Mouse (Mus musculus): ENCODE data around the gene Ski.

Ski gene

DNA sequence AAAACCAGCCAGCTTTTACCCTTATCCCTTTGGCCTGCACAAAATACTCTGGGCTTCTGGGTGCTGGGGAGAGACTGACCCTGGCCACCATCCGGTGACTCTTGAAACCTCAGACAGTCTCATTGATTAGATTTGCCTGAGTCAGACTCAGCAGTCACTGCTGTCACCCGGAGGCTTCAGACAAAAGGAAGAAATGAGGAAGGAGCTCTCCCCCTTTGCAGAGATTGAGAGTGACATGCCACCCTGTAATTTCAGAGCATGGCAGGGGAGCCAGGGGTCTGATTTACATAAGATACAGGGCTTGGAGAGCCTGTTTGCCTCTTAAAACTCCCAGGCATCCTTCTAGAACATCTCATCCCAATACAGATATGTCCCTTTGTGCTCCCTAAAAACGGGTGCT, 89.2 kb downstream of the Ski start:
- DNase-seq (ENCODE audit: low read depth, low spot score): no peak

DNA sequence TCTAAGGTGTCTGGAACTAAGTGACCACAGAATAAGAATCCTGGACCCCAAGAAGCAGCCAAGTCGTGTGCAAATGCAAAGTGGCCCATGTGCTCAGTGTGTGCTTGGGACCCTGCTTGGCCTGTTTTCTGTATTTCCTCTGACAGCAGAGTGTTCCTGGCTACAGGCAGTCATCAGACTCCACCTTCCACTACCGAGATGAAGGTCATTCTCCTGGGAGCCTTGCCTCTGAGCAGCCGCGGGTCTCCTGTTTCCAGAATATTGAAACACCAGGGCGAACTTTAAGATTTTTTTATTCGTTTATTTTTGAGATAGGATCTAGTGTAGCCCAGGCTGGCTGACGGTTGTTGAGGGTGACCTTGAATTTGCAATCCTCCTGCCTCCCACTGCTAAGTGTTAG, 91.8 kb downstream of the Ski start:
- DNase-seq (ENCODE audit: low read depth, low spot score): no peak

DNA sequence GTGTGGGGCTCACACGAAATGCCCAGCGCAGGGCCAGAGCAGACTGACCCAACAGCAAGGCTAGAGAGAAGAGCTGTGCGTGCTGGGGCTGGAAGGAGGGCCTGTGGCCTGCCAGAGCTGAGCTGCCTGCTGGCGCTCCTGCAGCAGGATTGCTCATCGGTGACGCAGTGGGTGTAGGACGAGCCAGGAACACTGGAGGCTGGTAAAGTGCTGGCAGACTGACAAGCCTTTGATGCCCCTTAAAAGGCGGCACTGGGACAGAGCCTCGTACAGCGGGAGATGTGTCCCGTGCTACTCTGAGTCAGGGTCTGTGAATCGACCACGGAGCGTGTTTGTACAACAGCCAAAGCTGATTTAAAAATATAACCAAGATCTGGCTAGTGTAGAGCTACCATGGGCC, 92.4 kb downstream of the Ski start:
- DNase-seq (ENCODE audit: low read depth, low spot score): peak; percentile 93

DNA sequence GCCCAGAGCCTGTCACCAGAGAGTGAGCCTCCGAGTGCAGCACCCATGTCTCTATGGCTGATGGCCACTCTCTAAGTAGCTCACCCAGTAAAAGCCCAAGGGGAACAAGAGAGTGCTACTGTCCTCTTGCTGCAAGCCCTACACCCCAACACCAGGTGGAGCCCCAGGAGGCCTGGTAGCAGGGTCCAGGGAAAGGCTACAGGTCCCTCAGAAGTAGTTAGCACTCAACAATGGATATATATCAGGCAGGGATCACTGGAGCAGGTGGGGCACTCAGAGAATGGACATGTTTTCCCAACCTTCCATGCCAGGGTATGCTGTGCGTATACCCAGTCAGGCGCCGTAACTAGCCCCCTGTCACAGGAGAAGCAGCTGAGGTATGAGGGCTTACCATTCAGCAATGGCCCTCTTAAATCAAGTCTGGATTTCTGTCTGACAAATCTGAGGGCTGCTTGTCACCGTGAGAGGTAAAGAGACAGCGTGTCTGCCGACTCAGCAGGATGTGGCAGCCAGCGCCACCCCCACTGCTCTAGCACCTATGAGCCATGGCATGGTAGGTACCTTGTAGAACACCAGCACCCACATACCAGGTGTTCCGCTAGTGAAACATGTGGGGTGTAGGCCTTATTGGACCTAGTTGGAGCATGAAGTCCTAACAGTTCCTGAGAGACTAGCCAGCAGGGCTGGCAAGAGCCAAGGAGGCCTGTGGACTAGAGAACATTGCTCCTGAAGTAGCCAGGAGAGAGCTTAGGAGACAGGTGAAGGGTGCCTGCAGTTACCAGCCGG, 93.1 kb downstream of the Ski start:
- peak; percentile 58 for DNase-seq (ENCODE audit: low read depth, low spot score)

DNA sequence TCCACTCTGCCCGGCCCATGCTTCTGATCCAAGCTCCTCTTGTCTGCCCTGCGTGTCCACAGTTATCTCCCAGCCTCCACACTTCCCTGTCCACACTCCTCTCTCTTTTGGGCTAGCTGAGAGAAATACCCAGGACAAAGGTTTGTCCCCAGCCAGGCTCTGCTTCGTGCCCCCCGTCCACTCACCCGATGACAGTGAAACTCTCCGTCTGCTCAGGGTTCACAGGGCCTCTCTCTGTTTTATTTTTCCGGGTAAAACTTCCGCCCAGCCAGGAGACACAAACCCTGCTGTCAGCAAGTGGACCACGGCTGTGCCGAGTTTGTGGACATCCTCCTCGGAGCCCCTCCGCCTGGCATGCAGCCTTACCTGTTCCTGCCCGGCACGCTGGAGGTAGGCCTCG, 94.0 kb downstream of the Ski start:
- DNase-seq (ENCODE audit: low read depth, low spot score): no peak

DNA sequence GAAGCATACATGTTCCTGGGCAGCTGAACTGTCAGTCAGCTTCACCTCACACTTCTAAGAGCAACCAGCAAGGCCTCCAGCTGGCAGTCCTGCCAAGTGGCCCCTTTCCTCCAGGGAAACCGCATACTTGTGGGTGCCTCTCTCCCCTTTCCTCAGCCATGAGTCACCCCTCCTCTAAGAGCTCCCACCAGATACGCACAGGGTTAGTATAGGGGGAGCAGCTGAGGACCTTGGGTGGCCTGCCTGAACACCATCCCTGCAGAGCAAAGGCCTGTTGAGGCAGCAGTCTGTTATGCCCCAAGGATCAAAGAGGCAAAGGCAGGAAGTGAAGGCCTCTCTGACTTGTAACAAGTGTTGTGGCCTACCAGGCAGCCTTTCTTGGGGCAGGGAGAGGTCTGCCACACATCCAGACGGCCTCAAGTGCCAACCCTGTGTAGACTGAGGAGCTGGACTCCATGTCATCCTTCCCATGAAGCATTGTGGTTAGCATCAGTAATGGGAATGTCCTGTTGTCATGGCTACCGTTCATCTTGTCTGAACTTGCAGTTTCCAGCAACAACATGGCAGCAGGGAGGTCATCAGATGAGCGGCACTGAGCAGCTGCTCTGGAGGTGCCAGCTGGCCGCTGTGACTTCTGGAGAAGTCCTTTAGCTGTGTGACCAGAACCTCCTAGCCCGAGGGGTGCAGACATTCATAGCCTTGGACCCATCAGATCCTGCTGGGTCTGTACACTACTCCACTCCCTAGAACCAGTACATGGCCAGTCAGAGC, 95.6 kb downstream of the Ski start:
- DNase-seq (ENCODE audit: low read depth, low spot score): no peak

DNA sequence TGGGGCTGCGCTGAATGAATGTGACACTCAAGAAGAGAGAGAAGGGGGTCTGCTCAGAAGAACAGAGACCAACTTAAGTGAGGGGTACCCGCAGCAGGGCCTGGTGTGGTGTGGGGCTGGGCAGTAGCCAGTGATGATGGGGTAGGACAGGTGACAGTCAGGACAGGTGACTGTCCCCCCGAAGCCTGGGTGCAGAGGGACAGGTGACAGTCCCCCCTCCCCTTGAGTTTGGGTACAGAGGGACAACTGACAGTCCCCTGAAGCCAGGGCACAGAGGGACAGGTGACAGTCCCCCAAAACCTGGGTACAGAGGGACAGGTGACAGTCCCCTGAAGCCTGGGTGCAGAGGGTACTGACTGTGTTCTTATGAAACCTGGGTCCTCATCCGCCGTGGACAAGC, 96.2 kb downstream of the Ski start:
- DNase-seq (ENCODE audit: low read depth, low spot score): no peak

DNA sequence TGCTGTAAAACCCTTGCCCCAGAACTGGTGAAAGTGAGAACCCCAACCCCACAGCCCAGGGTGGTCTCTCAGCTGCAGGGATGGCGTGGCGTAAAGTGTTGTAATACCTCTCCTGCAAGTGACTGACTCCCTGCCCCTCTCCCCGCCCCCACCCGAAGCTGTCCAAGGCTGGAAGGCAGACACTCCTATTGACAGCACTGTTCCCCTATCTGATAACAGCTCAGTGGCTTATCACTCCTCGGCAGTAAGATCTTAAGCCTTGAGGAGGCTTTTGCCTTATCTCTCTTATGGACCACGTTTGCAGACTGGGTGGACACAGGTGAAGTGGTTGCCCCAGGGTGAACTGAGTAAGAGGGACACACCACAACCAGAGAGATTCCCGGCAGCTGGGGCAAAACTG, 97.1 kb downstream of the Ski start:
- no peak for DNase-seq (ENCODE audit: low read depth, low spot score)

DNA sequence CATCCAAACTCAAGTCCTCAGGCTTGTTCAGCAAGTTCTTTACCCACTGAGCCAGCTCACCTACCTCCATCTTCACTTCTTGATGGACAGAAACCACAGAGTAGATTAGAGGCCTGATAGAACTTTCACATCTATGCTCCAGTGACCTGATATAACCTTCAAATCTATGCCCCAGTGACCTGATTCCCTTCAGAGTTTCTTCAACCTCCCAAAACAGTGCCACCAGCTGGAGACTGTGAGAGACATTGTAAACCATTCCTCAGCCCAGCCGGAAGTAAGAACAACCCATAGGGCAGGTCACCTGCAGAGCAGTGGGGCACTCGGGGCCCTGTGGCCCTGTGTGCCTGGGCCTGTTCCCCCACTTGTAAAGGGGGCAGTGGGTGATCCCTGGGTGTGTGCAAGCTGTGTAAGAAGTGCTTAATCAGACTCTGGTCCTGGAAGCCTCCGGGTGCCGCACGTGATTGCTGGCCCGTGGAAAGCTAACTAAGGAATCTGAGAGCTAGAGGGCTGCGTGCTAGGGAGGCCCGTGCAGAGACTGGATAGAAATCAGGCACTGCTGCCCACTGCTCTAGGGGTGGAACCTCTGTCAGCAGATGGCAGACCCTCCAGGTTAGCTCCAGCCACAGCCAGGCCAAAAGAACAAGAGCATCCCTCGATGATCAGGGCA, 98.4 kb downstream of the Ski start:
- DNase-seq (ENCODE audit: low read depth, low spot score): no peak

DNA sequence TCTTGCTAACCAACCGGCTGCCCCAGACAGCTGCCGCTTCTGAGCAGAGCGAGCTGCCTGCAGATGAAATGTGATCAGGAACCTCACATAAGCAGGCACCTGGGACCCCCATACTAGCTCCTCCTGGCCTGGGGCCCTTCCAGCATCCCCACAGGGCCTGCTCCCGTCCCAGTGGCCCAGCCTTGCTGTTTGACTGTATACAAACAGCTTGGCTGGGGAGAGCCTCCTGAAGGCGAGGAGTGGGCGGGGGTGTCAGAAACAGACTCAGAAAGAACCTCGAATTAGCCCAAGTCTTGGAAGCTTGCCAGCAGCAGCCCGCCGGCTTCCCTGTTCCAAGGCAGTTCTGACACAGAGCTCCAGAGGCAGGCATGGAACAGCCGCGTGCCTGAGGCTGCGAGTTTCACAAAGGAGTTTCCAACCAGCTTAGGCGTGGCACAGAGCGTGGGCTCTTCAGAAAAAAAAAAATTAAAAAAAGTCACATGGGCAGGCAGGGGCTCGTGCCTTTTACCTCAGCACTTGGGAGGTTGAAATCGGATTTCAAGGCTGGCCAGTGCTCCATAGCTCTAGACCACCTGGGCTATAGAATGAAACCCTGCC, 99.8 kb downstream of the Ski start:
- peak; percentile 98 for DNase-seq (ENCODE audit: low read depth, low spot score)

DNA sequence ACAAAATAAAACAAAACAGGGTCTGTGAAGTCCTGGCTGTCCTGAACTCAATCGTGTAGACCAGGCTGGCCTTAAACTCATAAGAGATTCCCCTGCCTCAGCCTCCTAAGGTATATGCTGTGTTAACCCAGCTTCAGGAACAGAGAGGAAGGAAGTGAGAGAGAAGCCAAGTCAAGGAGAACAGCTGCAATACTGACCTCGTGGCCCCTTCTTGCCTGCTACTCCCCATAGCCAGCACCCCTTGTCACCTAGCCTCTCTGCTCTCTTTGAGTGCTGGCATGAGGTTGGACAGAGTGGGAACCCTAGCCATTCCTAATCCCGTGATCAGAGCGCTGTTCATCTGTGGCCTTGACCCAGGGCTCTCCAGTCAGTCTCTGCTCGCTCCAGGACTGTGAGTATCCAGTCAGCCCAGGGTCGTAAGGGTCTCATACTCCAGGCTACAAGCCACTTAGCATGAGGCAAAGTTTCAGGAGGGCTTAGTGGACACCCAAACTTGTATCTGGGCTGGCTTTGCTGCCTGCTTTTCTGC, 100.4 kb downstream of the Ski start:
- no peak for DNase-seq (ENCODE audit: low read depth, low spot score)

DNA sequence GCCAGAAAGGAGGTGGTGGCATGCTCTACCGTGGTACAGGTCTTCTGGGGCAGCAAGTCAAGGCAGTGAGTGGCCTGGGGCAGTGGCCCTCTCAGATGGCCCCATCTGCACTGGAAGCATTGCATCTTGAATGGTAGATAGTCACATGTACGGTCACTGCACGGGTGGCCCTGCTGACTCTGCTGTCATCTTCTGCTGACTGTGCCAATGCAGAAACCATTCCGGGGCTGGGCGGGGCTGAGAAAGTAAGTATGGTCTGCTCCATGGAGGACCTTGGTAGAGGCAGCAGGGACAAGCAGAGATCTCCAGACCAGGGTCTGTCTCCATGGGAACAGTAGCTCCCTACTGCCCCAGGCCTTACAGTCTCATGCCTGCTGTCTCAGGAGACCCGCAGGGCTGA, 101.2 kb downstream of the Ski start:
- no peak for DNase-seq (ENCODE audit: low read depth, low spot score)

DNA sequence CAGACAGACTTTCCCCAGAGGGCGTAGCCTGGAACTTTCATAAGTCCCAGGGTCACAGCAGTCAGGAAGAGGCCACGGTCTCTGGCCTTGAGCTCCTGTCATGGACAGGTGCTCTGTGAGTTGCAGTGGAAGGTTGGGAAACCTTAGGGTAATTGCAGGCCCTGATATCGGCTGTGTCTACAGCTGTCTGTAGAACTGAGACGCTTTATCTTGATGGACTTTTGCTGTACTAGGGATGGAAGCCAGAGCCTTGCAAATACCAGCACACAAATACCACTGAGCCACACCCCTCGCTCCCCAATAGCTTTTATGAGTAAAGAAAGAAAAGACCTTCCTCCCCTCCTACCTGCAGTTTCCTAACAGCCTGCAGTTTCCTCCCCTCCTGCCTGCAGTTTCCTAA, 101.8 kb downstream of the Ski start:
- no peak for DNase-seq (ENCODE audit: low read depth, low spot score)

DNA sequence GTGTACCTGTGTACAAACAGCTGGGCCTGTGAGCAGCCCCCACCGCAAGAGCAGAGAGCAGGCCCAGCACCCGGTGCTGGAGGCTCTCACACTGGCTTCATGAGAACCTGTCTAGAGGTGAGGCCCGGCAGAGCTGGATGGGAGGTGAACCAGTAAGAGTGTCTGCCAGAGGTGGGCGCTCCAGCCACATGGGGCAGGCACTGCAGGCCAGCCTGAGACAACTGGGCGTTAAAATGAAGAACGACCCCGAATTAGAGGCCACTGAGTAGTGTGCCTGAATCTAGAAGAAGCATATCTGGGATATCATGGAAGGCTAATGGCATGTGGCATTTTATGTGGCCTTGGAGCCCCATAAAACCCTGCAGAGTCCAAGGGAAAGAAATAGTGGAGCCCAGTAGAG, 102.4 kb downstream of the Ski start:
- no peak for DNase-seq (ENCODE audit: low read depth, low spot score)

DNA sequence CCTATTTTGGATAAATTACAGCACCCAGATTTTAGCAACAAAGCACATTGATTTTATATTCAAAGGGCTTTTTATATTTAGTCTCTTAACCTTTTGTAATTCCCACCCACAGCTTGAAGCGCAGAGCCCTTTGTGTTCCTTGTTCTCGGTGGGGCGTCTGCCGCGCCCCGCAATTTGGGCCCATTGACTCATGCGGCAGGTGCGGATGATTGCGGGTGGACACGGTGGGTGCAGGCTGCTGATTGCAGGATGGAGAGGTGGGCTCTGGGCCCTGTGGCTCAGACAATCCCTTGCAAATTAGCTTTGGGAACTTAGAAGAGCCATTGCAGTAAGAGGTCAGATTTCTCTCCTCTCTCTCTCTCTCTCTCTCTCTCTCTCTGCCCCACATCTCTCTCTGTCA, 104.1 kb downstream of the Ski start:
- peak; percentile 17 for DNase-seq (ENCODE audit: low read depth, low spot score)

DNA sequence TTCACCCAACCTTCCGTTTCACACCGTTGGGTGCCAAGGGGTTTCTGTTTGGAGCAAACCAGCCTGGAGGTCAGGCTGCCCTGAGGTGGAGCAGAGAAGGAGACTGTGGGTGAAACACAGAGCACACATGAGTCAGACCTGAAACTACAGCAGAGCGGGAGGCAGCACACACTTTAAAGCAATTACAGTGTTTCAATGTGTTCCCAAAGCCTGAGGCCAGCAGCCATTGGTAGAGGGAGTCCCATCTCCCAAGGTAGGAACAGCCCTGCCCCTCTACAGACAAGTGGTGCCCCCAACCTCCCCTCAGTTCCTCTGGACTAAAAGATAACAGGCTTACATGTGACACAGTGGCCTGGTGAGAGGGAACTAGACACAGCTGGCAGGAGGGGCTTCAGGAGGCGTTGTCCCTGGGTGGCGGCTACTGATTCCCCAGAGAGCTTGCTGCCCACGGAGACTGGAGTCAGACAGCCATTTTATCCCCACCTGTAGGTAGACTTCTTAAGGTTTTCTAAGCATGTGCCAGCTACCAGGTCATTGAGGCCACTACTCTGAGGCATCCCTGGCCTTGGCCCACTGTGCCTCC, 104.9 kb downstream of the Ski start:
- no peak for DNase-seq (ENCODE audit: low read depth, low spot score)

DNA sequence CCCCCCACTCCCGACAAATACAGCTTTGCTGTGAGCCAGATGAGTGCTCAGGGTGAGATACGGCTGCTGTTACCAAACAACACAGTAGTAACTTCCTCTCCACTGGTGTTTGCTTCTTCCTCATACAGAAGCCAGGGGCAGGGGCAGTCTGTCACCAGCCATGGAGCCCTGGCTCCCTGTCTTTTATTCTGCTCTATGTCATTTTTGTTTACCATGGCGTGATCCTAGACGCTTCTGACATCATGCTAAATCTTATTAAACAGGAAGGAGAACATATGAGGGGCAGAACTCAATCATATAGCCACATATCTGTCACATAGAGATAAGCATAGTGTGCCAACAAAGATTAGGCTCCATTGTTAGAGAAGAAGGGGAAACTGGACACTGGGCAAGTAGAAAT, 105.8 kb downstream of the Ski start:
- no peak for DNase-seq (ENCODE audit: low read depth, low spot score)

DNA sequence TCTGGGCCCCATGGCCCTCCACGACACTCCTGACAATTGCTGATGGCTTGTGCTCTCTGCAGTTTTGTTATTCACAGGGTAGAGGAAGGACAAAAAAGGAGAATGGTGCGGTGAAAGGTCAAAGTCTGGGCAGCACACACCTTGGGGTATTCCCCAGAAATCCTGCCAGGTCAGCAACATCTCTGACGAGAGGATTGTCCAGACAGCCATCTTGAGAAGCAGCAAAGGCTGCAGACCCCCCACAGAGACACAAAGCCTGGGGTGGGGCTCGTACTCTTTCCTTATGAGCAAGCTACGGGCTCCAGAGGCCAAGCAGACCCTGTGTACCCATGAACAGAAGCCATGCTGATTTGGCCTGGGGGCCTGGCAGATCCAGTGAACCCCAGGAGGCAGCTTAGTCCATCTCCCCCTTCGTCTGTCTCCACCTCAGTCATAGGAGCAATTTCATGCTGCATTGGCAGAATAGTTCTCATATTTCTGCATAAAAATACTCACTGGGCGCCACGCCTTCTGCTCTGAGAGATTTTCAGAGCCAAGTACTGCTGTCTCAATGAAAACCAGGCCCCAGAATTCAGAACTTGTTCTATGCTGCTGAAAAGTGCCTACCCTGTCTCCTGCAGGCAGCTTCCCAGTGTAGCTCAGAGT, 108.5 kb downstream of the Ski start:
- peak; percentile 42 for DNase-seq (ENCODE audit: low read depth, low spot score)

DNA sequence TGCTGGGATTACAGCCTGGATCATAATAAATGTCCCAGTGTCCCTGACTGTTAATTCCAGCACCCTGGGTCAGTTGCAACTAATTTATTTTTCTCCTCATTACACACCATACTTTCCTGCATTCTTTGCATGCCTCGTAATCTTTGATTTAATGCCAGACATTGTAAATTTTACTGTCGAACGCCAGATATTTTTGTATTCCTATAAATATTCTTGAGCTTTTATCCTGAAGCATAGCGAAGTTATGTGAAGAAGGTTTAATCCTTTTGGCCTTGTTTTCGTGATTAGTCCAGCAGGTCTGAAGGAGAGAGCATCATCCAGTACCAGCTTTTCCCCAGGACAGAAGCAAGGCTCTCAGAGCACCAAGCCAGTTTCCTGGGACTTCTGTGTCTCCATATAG, 112.9 kb downstream of the Ski start:
- DNase-seq (ENCODE audit: low read depth, low spot score): no peak

DNA sequence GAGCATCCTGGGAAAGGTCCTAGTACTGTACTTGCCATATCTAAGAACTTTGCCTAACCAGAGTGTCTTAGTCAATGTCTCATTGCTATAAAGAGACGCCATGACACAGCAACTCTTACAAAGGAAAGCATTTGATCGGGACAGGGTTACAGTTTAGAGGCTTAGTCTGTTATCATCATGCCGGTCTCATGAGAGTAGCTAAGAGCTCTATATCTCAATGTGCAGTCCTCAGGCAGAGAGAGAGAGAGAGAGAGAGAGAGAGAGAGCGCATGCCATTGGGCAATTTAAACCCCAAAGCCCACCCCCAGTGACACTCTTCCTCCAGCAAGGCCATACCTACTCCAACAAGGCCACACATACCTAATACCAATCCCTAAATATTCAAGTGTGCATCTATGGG, 114.5 kb downstream of the Ski start:
- no peak for DNase-seq (ENCODE audit: low read depth, low spot score)
